Mouse (Mus musculus) liver, embryonic 13.5 days (tissue): ENCODE data around the gene Gprc5d. TPM values are rescaled to one million over a fixed set of nuclear protein-coding genes. Genes with fewer than 3 reads are reported as not detected.

ENCODE experiments used
- ATAC-seq: fragments of 200-750 bp; cut with Nextera tagmentation; 2 replicates; pipeline ENCODE4 v1.8.0; 2017; ENCODE audit warnings: low read depth, mild to moderate bottlenecking, moderate number of reproducible peaks, moderate library complexity
- DNase-seq: peaks from one replicate; pipeline ENCODE4 v3.0.0; 2022
- H3K27ac ChIP-seq: fragments of 300-500 bp; sonication (generic); 2 replicates; pipeline ENCODE4 v1.5.1; 2015; ENCODE audit warnings: moderate library complexity, mild to moderate bottlenecking, inconsistent platforms
- H3K27me3 ChIP-seq: fragments of 300-500 bp; sonication (generic); 2 replicates; pipeline ENCODE4 v1.6.1; 2015; ENCODE audit warnings: mild to moderate bottlenecking, inconsistent platforms
- H3K36me3 ChIP-seq: fragments of 300-500 bp; sonication (generic); 2 replicates; pipeline ENCODE4 v1.6.1; 2015; ENCODE audit warnings: mild to moderate bottlenecking, inconsistent platforms
- H3K4me1 ChIP-seq: fragments of 300-500 bp; sonication (generic); replicated peaks from 2 replicates; pipeline ENCODE4 v1.6.1; 2015; ENCODE audit warnings: inconsistent platforms
- H3K4me2 ChIP-seq: fragments of 300-500 bp; sonication (generic); 2 replicates; pipeline ENCODE4 v1.6.1; 2015; ENCODE audit warnings: inconsistent platforms, mild to moderate bottlenecking, moderate library complexity
- H3K4me3 ChIP-seq: fragments of 300-500 bp; sonication (generic); replicated peaks from 2 replicates; pipeline ENCODE4 v1.5.1; 2015; ENCODE audit warnings: mild to moderate bottlenecking, inconsistent platforms
- H3K9ac ChIP-seq: fragments of 300-500 bp; sonication (generic); 2 replicates; pipeline ENCODE4 v1.6.1; 2015; ENCODE audit warnings: mild to moderate bottlenecking, inconsistent platforms
- H3K9me3 ChIP-seq: fragments of 300-500 bp; sonication (generic); replicated peaks from 2 replicates; pipeline ENCODE4 v1.6.1; 2016; ENCODE audit warnings: inconsistent platforms
- WGBS: fragments of 180-500 bp; shearing (Covaris S2); methylation state at CpG from one replicate; pipeline ENCODE4 v1.1.7; 2015; ENCODE audit not compliant: insufficient replicate concordance; 5-methylcytosine and 5-hydroxymethylcytosine counted together
- polyA plus RNA-seq: library from polyadenylated mRNA; unstranded; fragments of >200 nt; fragmentation: Nextera tagmentation; extraction: Ambion mirVana; gene quantifications from 2 replicates; pipeline ENCODE4 v1.2.1, GENCODE M21; 2015

Gene Gprc5d
- polyA plus RNA-seq, 1 experiment from 2014 or later, result 0.15 TPM

GRCm38 (mm10) chr6:135150311-135150710 is 32.2 kb upstream of the Gprc5d start:
- peak; percentile 52; the same call in 1 of the 2 replicates for ATAC-seq
- no peak overlapping the region for H3K9ac ChIP-seq
- no peak for DNase-seq

GRCm38 (mm10) chr6:135149722-135150121 is 31.6 kb upstream of the Gprc5d start:
- 82% methylated on average over 4 of the region's 4 CpGs for WGBS
- DNase-seq (no peak), ATAC-seq (no peak)
- Histone ChIP-seq H3K36me3 (peaks cover 95% of the 10 kb centered on the region), H3K4me1 (no peaks in the 10 kb centered on the region), H3K9me3 (peaks cover 3% of the 10 kb centered on the region; the same call in 1 of the 2 replicates), H3K27ac (no peak overlapping the region), H3K9ac (no peak overlapping the region), H3K4me3 (no peak overlapping the region), H3K4me2 (no peak overlapping the region), H3K27me3 (no peaks in the 10 kb centered on the region)

More at GRCm38 (mm10) chr6:135150311-135150710, 32.2 kb upstream of the Gprc5d start:
- Histone ChIP-seq H3K9me3 (peaks cover 3% of the 10 kb centered on the region; the same call in 1 of the 2 replicates), H3K4me3 (no peak overlapping the region), H3K27me3 (no peaks in the 10 kb centered on the region), H3K4me2 (no peak overlapping the region), H3K36me3 (peaks cover 95% of the 10 kb centered on the region), H3K27ac (no peak overlapping the region), H3K4me1 (no peaks in the 10 kb centered on the region)
- 18% methylated on average over 5 of the region's 5 CpGs for WGBS

GRCm38 (mm10) chr6:135149175-135149574 is 31.1 kb upstream of the Gprc5d start:
- peaks cover 3% of the 10 kb centered on the region; the same call in 1 of the 2 replicates for H3K9me3 ChIP-seq
- H3K27me3 ChIP-seq, result no peaks in the 10 kb centered on the region
- no peak overlapping the region for H3K4me2 ChIP-seq
- DNase-seq (no peak), ATAC-seq (peak; percentile 30; the same call in 1 of the 2 replicates)
- no peak overlapping the region for H3K4me3 ChIP-seq
- H3K9ac ChIP-seq, result no peak overlapping the region
- H3K36me3 ChIP-seq, result peaks cover 95% of the 10 kb centered on the region
- H3K27ac ChIP-seq, result no peak overlapping the region
- WGBS, result 81% methylated on average over 4 of the region's 4 CpGs
- no peaks in the 10 kb centered on the region for H3K4me1 ChIP-seq

DNA sequence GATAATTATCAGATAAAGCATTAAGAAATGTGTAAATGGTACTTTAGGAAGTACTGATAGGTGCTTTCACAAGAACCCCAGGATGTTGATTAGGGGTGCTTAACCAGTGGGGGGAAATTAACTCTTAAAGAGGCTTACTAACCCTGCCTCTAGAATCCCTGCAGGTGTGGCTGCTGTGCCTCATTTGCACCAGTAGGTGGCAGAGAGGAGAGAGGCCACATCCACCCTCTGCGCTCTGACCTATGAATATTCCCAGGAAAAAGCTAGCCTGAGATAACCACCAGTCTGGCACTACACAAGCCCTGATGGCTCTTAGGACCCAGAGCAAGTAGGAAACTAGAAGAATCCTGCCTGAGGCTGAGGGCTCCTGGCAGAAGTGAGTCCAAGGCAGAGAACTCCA is 30.4 kb upstream of the Gprc5d start:
- H3K27me3 ChIP-seq, result no peaks in the 10 kb centered on the region
- 0 out of 2 replicates have a peak, but pooled peaks cover 2% of the 10 kb centered on the region for H3K4me1 ChIP-seq
- 33% methylated on average over 1 of the region's 1 CpGs for WGBS
- no peak overlapping the region for H3K27ac ChIP-seq
- no peak overlapping the region for H3K9ac ChIP-seq
- peaks cover 3% of the 10 kb centered on the region; the same call in 1 of the 2 replicates for H3K9me3 ChIP-seq
- H3K4me2 ChIP-seq, result no peak overlapping the region
- DNase-seq, result no peak
- H3K4me3 ChIP-seq, result no peak overlapping the region
- peaks cover 96% of the 10 kb centered on the region for H3K36me3 ChIP-seq
- ATAC-seq, result 0 out of 2 replicates have a peak, but pooled peaks have one; percentile 22

GRCm38 (mm10) chr6:135145976-135146375 is 27.9 kb upstream of the Gprc5d start:
- Histone ChIP-seq H3K4me1 (peaks cover 3% of the 10 kb centered on the region; the same call in 1 of the 2 replicates), H3K27ac (no peak overlapping the region), H3K4me3 (no peak overlapping the region), H3K4me2 (no peak overlapping the region), H3K36me3 (peaks cover 96% of the 10 kb centered on the region), H3K9ac (no peak overlapping the region), H3K9me3 (no peaks in the 10 kb centered on the region), H3K27me3 (no peaks in the 10 kb centered on the region)
- DNase-seq, result no peak
- 93% methylated on average over 5 of the region's 5 CpGs for WGBS
- ATAC-seq, result no peak

- WGBS, result 8% methylated on average over 3 of the region's 3 CpGs
- no peak overlapping the region for H3K9ac ChIP-seq
- ATAC-seq (no peak), DNase-seq (no peak)
- no peak overlapping the region for H3K27ac ChIP-seq
- peaks cover 99% of the 10 kb centered on the region for H3K36me3 ChIP-seq
- H3K4me3 ChIP-seq, result no peak overlapping the region
- H3K4me2 ChIP-seq, result no peak overlapping the region
- H3K27me3 ChIP-seq, result no peaks in the 10 kb centered on the region
- H3K9me3 ChIP-seq, result no peaks in the 10 kb centered on the region
- H3K4me1 ChIP-seq, result peaks cover 3% of the 10 kb centered on the region; the same call in 1 of the 2 replicates
These were observed 26.4 kb upstream of the Gprc5d start for GRCm38 (mm10) chr6:135144516-135144915.

DNA sequence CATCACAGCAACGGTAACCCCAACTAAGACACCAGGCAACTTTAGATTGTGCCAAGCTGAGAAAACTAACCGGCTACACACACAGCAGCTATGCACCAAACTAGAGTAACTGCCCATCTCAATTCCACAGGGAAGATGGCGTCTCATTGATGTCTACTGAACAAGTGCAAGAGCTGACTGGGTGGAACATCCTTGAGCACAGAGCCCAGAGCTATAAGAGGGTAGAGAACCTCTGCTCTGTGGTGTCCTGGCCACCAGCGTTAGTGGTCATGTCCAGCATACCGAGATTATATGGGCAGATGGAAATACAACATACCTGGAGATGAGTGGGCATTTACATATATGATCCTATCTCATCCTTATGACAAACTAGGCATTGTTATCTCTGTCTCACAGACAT is 25.1 kb upstream of the Gprc5d start:
- Histone ChIP-seq H3K9me3 (no peaks in the 10 kb centered on the region), H3K9ac (no peak overlapping the region), H3K4me2 (no peak overlapping the region), H3K4me1 (peaks cover 3% of the 10 kb centered on the region; the same call in 1 of the 2 replicates), H3K36me3 (peaks cover 99% of the 10 kb centered on the region), H3K4me3 (no peak overlapping the region), H3K27me3 (no peaks in the 10 kb centered on the region), H3K27ac (no peak overlapping the region)
- 90% methylated on average over 5 of the region's 5 CpGs for WGBS
- ATAC-seq, result no peak
- DNase-seq, result no peak

DNA sequence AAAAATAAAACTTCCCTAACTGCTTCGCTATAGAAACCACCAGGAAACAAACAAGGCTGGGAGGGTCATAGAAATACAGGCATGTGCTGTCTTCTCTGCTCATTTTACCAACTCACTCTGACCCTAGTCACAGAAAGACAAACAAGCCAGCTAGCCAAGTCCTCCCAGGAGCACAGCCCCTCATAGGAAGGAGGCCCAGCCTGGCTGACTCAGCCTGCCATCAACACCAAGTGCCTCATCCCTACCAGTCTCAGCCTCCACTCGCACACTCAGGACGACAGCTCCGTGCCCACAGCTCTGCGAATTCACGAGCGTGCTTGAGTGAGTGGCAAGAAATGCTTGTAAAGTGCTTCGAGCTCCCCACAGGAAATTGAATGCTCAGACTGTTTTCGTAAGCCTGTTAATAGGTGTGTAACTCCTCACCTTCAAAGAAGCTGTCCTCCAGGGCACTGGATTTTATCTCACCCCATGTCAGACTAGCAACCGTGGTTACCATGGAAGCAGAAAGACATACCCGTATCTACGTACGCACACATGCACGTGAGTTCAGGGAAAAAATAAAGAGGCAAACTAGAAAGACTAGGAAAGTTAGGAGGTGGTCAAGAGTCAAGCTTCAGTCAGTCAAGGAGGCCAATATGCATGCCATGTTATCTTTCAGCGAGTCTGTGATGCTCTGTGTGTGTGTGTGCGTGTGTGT is 23.5 kb upstream of the Gprc5d start:
- 79% methylated on average over 16 of the region's 16 CpGs for WGBS
- ATAC-seq (no peak), DNase-seq (no peak)
- H3K27me3 ChIP-seq, result no peaks in the 10 kb centered on the region
- no peaks in the 10 kb centered on the region for H3K9me3 ChIP-seq
- no peak overlapping the region for H3K4me2 ChIP-seq
- H3K4me3 ChIP-seq, result no peak overlapping the region
- peaks cover 3% of the 10 kb centered on the region; the same call in 1 of the 2 replicates for H3K4me1 ChIP-seq
- no peak overlapping the region for H3K27ac ChIP-seq
- no peak overlapping the region for H3K9ac ChIP-seq
- peaks cover 99% of the 10 kb centered on the region for H3K36me3 ChIP-seq

- 87% methylated on average over 14 of the region's 14 CpGs for WGBS
- no peak for DNase-seq
These were observed 20.7 kb upstream of the Gprc5d start for GRCm38 (mm10) chr6:135138746-135139145.

DNA sequence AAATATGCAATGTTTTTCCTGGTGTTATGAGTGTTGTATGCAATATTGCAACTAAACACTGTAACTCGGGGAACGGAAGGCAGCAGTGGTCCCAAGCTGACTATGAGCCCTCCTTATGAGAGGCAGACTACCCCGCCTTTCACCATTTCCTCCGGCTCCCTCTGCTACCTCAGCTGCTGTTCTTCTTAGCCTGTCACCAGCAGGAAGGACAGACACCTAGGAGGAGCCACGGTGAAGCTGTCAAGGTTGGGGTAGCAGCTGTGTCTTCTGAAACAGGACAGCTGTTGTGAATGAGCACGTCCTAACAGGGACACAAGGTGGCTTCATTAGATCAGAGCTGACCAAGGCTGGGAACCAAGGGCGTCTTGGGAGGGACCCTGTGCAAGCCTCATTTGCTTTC is 20.1 kb upstream of the Gprc5d start:
- Histone ChIP-seq H3K9ac (no peak overlapping the region), H3K4me1 (no peaks in the 10 kb centered on the region; the same call in 1 of the 2 replicates), H3K4me2 (no peak overlapping the region), H3K9me3 (no peaks in the 10 kb centered on the region), H3K27ac (no peak overlapping the region), H3K4me3 (no peak overlapping the region), H3K36me3 (peaks cover 97% of the 10 kb centered on the region), H3K27me3 (no peaks in the 10 kb centered on the region)
- WGBS, result 68% methylated on average over 7 of the region's 7 CpGs
- ATAC-seq (no peak), DNase-seq (no peak)

More at GRCm38 (mm10) chr6:135138746-135139145, 20.7 kb upstream of the Gprc5d start:
- Histone ChIP-seq H3K4me1 (peaks cover 3% of the 10 kb centered on the region; the same call in 1 of the 2 replicates), H3K4me2 (no peak overlapping the region), H3K9me3 (no peaks in the 10 kb centered on the region), H3K4me3 (no peak overlapping the region), H3K36me3 (peaks cover 98% of the 10 kb centered on the region), H3K27ac (no peak overlapping the region), H3K27me3 (no peaks in the 10 kb centered on the region), H3K9ac (no peak overlapping the region)
- ATAC-seq, result no peak

- WGBS, result 83% methylated on average over 9 of the region's 9 CpGs
- Histone ChIP-seq H3K27ac (no peak overlapping the region), H3K4me1 (no peaks in the 10 kb centered on the region), H3K9ac (no peak overlapping the region), H3K27me3 (no peaks in the 10 kb centered on the region), H3K36me3 (peaks cover 94% of the 10 kb centered on the region), H3K9me3 (no peaks in the 10 kb centered on the region), H3K4me3 (no peak overlapping the region), H3K4me2 (no peak overlapping the region)
- no peak for DNase-seq
- no peak for ATAC-seq
These were observed 19.7 kb upstream of the Gprc5d start for GRCm38 (mm10) chr6:135137736-135138135.
